Mouse (Mus musculus): ENCODE results near the gene Rbm31y.
"Not testable (repeated sequence)": the region's sequence is repeated elsewhere in the genome, so short reads cannot be mapped to it uniquely, and the experiment has no call there.

Rbm31y gene

GRCm38 (mm10) chrY:17400461-17400860 lies at the start of gene Rbm31y:
TSS of gene Rbm31y (plus strand) at chrY:17400761.
- TF ChIP-seq GATA4 (IDR thresholded peaks at IDR 0.05; ENCODE audit: insufficient replicate concordance, low read length), result not testable (repeated sequence)

All from liver, adult (tissue).